Mouse (Mus musculus) c-Kit-positive CD71-negative TER-119-negative erythroid progenitor cells, embryonic 14.5 days (primary cell): Measurements from ENCODE around the gene Ndrg4.
A peak's percentile ranks its signal among the peaks of the same experiment; 100 is the strongest.
"Not testable (repeated sequence)": the region's sequence is repeated elsewhere in the genome, so short reads cannot be mapped to it uniquely, and the experiment has no call there.

Experiments used
- DNase-seq: peaks from one replicate; pipeline ENCODE4 v3.0.0-alpha.2; 2013; ENCODE audit warnings: low read depth

The Ndrg4 gene

DNA sequence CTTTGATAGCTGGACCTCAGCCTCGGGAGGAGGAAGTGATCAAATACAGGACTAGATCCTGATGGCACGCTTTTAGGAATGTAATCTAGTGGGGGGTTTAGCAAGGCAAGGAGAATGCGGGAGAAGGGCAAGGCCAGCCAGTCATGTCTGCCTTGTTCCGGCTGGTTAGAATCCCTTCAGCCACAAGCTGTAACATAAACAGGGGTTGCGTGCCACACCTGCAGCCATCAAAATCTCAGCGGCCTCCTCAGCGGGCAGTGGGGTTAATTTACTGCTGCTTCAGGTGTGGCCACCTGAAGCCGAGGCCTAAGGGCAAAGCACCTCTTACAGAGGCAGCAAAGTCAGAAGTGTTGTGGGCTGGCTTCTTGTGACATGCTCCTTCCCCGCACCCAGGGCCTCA lies at the start of gene Ndrg4:
Ndrg4 (plus strand) TSS at position 350 of the 400 bp plus-strand sequence.
- no peak for DNase-seq

DNA sequence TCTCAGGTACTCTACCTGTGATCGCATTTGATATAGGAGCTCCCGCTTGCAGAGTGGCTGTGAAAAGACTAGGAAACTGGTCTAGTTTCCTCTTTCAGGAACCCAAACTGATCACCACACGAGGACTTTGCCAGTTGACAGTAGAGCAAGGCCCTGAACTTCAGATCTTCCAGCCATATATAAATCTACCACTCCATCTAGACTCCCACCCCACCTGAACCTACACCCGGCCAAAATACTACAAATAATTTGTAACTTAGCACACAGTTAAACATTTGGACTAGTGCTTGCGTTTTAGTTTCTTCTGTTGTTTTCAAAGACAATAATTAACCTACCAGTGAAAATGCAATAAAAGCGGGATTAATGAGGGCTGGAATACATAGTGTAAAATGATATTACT lies 43.9 kb upstream of the Ndrg4 start:
- DNase-seq: no peak

DNA sequence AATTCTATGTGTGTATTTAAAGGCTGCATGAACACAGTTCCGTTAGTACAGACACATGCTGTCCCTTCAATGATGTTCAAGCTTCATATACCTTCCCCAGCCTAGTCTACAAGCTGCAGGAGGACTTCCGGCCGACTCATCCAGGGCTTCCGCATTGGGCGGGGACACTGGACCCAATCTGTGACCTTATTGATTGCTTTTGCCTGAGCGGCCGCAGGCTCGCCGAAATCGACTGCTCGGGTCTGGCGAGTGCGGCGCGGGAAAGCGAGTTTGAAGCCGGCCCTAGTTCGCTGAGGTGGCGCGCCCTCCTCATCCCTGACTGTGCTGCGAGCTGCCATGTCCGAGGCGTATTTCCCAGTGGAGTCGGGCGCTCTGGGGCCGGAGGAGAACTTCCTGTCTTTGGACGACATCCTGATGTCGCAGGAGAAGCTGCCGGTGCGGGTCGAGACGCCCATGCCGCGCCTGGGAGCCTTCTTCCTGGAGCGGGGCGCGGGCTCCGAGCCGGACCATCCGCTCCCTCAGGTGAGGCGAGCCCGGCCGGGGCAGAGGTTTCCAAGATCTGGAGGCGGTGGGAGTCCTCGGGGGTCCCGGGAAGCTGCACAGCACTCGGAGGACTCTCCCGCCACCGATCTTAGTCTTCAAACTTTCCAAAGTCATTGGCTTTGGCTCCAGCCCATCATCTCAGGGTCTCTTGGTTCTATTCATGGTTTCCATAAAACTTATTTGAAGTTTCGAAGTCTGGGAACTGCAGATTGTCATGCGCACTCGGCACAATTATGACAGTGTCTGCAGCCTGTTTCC lies 43.3 kb upstream of the Ndrg4 start, which contains the start of gene Gins3:
Gins3 (plus strand) TSS at position 192 of the 801 bp plus-strand sequence.
- DNase-seq: peak; percentile 90

DNA sequence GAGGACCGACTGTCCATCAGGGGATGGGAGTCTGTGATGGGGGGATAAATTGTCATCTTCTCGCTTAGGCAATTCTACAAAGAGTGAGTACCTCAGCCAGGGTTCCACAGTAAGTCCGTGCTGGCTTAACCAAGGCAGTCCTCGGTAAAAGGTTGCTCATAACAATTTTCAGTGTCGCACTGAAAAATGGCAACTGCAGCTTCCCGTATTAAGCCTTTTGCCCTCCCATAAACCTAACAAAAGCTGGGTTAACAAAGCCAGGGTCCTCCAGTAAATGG lies 42.8 kb upstream of the Ndrg4 start:
- DNase-seq: no peak

DNA sequence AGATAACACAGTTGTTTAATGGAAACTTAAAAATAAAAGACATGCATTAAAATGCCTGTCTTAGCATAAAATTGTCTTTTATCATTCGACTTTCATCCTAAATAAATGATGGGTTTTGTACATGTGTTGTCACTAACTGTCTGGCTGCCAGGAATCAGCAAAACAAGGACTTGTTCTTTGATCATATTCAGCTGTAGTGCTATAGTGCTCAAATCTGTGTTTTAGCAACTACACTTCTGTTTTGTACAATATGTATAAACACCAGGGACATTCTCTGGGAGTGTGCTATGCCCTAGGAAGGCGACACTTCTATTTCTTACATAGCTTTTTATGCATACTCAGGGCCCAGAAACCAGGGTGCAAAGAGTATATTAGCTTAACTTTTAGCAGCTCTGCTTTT lies 31.8 kb upstream of the Ndrg4 start:
- DNase-seq: no peak

DNA sequence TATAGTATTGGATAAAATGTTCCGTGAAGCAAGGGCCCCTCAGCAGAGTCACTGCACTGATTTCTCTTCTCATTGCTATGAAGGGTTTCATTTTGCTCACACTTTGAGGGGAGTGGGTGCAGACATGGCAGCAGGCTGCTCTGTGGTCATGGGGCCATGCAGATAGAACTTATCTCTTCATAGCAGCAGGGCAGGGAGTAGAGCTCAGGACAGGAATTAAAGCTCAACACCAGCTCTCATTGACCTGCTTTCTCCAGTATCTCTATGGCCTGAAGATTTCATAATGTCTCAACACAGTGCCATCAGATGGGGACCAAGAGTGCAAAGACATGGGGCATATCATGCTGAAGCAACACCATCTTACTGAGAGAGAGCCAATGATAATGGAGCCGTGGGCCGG lies 28.5 kb upstream of the Ndrg4 start:
- no peak for DNase-seq

DNA sequence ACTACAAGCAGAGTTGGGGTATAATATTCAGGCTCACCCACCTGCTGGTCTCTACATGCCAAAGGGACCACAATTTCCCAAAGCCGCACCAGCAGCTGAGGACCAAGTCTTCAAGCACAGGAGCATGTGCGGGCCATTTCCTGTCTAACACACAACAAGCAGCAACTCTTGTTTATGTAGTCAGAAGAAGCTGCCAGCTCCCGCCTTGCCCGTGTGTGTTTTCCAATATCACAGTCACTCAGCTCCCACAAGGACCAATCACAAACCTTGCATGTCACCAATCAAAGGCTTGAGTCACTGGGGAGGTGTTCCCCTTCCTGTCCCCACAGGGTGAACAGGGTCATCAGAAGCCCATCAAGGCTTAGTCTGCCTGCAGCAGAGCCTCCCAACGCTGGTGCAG lies 23.4 kb upstream of the Ndrg4 start:
- DNase-seq: no peak

DNA sequence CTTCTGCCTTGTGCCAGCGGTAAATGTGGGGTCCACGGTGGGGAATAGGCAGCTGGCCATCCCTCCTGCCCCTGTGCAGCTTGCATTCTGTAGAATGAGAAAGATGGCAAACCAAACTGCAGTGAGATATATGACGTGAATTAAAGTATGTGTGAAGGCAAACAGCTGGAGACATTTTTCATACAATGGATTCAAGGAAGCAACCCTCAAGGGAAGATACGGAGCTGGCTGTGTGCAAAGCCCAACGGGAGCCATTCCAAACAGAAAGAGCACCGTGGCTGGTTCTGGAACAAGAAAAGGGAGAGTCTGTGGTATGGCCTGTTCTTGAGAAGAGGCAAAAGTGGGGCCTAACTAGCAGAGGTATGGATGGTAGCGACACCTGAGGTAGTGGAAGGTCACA lies 20.9 kb upstream of the Ndrg4 start:
- DNase-seq: no peak

DNA sequence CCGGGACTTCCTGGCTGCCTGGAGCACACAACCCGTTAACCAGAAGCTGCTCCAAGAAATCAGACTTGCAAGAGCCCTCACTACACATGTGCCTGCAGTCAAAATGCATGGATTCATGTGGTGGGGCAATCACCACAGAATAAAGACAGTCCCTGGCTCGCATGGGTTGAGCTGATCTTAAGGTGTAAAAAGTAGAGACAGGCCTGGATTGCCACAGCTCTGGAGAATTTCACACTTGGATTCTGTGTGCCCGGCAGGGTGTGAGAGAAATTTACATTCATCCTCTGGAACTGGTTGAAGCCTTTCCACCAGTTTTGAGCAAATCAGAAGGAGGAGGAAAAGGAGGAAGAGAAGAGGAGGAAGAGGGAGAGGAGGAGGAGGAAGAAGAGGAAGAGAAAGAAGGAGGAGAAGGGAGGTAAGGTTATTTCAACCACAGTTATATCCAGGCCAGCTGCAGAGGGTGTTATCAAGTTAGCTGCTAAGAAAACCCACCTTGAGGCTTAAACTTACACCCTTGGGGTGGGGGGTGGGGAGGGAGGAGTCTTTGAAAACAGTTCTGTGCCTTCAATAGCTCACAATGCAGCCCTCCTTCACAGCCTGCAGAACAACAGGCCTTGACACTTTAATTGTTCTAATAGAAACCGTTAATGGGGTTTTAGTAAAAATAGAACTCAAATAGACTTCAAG lies 20.3 kb upstream of the Ndrg4 start:
- no peak for DNase-seq

DNA sequence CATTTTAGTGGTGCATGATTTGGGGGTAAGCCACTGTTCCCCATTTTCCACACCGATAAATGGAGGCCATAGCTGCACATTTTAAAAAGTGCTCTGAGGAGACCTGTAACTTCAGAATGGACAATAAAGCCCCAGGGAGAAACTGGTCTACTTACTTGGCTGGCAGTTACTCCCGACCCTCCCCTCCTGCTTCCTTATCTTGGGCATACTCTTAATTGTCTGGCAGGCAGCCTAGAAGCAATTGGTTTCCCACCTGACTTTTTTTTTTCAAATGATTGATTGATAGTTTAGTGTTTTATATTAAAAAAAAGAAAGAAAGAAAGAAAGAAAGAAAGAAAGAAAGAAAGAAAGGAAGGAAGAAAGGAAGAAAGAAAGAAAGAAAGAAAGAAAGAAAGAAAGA lies 19.3 kb upstream of the Ndrg4 start:
- DNase-seq: no peak

DNA sequence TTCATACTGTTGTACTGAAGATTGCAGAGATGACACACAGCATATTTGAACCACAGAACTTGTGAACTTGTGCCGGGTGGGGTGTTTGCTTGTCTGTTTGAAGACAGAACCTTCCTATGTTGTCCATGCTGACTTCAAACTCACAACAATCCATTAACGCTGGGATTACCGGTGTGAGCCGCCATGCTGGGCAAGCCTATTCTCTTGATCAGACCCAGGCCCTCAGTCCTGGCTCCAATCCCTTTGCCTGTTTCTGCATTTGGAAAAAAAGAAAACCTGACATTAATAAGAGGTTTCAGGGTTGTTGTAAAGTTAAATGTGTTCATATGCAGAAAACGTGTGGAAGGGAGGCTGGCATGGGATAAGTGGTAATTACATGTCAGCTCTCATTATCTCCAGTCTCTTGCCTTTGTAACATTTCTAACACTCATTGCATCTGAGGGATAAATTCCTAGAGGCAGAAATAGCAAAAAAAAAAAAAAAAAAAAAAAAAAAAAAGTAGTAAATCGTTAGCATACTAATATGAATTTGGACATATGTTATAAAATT lies 16.4 kb upstream of the Ndrg4 start:
- no peak for DNase-seq

DNA sequence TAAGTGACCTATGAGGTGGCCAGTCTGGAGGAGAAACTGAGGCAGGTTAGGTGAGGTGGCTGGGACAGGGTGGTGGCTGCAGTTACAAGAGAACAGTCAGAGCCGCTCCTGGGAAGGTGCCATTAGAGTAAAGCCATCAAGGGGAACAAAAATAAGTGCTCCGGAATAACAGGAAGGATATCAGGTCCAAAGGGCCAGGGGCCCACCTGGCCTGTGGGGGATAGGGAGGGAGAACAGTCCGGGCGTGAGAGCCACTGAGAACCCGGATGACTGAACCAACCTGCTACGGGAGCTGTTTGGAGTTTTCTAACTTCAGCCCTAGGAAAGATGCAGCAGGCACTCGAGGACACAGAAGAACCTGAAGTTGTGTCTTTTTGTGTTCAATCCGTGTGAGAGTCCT lies 15.7 kb upstream of the Ndrg4 start:
- no peak for DNase-seq

DNA sequence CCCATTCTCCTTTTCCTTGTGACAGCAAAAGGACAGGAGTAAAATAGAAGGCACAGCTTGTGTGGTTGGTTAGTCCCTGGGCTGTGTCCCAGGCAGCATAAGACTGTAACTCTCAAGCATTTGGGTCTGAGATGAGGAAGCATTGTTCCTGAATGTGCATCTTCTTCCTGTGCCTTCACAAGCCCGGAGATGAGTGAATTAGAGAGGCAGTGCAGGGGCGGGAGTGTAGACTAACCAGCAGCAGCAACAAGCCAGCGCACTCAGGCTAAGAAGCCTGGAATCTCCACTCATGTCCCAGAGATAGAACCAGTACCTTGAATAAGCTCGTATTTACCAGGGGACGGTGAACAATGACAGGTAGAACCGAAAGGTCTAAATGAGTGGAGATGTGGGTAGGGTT lies 15.2 kb upstream of the Ndrg4 start:
- DNase-seq: no peak

DNA sequence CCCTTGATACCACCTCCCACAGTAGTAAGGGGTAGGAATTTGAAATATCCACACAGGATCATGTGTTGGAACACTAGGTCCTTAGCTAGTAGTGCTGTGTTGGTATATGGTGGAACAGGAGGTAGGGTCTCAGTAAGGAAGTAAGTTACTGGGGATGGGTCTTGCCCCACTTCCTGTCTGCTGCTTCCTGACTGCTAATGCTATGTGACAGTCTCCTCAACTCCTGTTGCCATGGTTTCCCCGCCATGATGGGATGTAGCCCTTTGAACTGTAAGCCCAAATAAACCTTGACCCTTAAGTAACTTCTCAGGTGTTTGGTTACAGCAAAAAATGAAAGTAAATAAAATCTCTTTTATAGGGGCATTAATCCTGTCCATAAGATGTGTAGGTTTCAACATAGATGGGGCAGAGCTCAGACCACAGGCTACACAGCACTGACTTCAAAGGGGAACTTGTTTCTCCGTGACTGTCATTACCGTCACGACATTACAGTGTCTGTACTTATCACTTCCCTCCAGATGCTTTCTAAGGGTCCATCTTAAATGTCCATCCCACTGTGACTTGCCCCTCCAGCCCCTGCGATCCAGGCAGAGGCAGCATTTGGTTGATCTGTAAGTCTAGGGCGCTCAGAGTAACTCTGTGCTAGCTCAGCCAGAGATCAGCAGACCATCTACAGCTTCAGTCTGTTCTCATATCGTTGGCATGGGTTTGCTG lies 13.7 kb upstream of the Ndrg4 start:
- DNase-seq: no peak

DNA sequence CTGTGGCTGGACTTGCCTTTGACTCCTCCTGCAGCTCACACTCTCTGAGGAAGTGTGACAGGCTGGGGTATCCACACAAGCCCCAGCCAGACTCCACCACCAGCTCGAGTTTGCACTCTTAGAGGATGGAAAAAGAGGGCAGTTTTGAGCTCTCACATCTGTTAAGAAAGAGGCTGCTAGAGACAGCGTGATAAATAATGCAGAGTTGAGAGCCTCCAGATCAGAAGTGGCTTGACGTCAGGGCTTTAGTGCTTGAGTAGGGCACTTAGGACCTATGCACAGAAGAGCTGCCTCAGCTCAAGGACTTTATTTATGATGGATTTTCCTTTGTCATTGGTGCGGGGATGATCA lies 13.2 kb upstream of the Ndrg4 start:
- DNase-seq: no peak

DNA sequence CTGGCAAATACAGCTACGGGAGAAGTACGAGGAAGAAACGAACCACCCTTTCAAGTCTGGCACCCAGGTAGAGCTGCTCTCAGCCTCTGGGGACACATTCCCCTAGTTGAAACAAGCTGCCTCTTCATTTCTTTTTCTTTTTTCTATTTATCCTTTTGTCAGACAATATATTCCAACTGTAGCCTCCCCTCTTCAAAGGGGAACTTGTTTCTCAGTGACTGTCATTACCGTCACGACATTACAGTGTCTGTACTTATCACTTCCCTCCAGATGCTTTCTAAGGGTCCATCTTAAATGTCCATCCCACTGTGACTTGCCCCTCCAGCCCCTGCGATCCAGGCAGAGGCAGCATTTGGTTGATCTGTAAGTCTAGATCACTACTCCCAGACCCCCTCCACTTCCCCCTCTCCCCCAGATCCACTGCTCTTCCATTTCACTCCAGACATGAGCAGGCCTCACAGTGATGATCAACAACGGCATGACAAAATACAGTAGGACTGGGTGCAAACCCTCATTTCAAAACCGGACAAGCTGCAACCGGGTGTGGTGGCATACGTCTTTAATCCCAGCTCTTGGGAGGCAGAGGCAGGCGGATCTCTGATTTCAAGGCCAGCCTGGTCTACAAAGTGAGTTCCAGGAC lies 10.8 kb upstream of the Ndrg4 start:
- not testable (repeated sequence) for DNase-seq

DNA sequence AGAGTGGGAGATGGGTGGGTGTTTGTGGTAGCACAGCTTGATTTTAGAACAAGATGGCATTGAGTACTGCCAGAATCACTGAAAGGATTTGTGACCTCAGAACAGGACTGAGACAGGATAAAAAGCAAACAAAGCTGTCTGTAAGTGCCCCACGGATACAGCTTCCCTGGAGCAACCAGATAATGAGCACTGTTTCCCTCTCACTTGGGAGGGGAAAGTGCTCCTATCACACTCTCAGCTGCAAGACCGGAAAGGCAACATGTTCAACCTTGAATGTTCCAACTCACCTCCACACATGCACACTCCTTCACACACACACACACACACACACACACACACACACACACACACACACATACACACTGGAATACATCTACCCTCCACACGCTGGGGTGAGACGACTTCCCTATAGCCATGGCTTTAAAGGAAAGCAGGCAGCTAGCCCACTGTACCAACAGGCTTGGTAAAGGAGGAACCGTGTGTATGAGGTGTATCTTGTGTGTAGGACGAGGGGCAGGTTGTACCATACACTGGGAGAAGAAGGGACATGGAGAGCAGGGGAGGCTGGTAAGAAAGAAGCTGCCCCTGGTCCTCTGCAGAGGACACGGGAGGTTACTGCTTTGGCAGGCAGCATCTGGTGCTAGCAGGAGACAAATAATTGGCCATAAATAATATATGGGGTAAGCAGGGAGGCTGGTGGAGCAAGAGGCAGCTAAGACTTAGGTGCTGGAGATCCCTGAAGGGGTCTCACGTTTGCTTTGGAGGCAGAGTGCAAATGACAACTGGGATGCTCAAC lies 8.4 kb upstream of the Ndrg4 start:
- no peak for DNase-seq

DNA sequence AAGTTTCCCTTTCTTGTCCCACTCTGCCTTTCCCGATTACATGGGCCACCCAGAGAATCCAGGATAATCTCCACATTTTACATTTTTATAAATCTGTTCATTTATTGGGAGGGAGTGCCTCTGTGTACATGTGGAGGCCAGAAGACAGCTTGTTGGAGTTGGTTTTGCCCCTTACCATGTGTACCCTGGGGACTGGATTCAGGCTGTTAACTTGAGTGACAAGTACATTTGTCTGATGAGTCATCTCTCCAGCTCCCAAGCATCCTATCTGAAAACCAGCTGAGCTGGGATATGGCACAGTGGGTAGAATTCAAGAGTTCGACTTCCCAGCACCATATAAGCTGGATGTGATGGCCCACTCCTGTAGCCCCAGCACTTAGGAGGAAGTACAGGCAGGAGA lies 6.8 kb upstream of the Ndrg4 start:
- no peak for DNase-seq

DNA sequence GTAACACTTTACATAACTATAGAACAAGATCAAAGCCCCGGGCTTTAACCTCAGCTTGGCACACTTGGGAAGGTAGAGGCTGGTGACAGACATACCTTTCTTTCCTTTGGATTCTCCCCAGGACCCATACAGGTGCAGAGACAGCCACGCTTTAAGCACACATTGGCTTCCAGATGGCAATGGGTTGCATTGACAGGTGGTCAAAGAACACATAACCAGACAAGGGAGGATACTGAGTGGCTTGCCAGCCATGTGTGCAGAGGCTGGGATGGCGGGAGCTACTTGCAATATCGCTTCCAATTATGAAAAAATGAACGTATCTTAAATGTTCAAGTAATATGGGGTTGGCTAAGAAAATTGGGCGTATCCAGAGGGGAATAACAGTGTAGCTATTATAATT lies 4.9 kb upstream of the Ndrg4 start:
- DNase-seq: no peak

DNA sequence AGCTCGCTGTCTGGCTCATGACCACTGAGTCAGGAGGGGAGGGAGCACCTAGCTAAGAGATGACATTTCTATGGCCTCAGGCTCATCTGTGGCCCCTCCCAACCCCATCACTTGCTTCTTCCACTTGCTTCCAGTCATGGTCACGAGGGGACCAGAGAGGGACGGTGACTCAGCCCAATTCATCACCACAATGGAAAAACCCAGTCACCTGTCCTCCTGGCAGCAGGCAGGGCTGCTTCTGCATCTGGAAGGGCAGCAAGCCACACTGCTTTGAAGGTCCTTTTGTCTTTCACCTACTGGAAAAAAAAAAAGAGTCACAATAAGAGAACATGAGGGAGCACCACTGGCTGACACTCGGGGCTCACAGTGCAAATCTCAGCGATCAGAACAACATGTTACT lies 4.0 kb upstream of the Ndrg4 start:
- no peak for DNase-seq

DNA sequence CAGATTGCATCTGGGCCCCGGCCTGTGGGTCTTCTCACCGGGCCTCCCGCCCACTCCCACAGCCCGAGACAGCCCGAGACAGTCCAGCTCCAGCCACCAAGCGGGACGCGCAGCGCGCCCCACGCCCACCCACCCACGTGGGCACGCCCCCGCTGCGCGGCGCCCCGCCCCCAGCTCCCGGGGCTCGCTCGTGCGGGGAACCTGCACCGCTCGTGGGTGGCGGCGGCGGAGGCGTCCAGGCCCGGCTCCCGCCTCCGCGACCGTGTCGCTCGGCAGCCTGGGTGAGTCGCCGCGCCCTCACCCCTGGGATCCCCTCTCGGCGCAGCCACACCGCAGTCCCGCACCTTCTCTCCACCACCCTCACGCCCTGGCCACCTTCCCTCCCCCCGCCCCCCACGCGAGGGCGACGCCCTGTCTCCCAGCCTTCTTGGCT lies 827 bp downstream of the Ndrg4 start:
- DNase-seq: no peak
